Mouse (Mus musculus) heart, postnatal 4 days (tissue): ENCODE measurements at regions not wholly inside any gene's neighbourhood (a gene's known extent, or its start where the extent isn't known, plus 50 kb on each side); places are given as distances from the start of the nearest gene placed in this dataset.
A peak's percentile ranks its signal among the peaks of the same experiment; 100 is the strongest.
"Not testable (repeated sequence)": the region's sequence is repeated elsewhere in the genome, so short reads cannot be mapped to it uniquely, and the experiment has no call there.

Experiments
- DNase-seq: peaks from one replicate; pipeline ENCODE4 v3.0.0; 2021

- DNase-seq = no peak
Measured at GRCm38 (mm10) chr5:81878563-81878962, 858.6 kb downstream of the Adgrl3 start.

GRCm38 (mm10) chr5:81893358-81893757 is 873.4 kb downstream of the Adgrl3 start:
- DNase-seq = no peak

GRCm38 (mm10) chr5:81909368-81909767 is 889.4 kb downstream of the Adgrl3 start:
- no peak for DNase-seq

GRCm38 (mm10) chr5:81909964-81910363 is 890.0 kb downstream of the Adgrl3 start:
- no peak for DNase-seq

- DNase-seq = no peak
Measured at GRCm38 (mm10) chr5:81916667-81917066, 896.7 kb downstream of the Adgrl3 start.

GRCm38 (mm10) chr5:81940798-81941197 is 920.9 kb downstream of the Adgrl3 start:
- DNase-seq = no peak

GRCm38 (mm10) chr5:81969685-81970524 is 950.0 kb downstream of the Adgrl3 start:
- no peak for DNase-seq

GRCm38 (mm10) chr5:81970525-81971011 is 950.6 kb downstream of the Adgrl3 start:
- no peak for DNase-seq

- no peak for DNase-seq
Measured at GRCm38 (mm10) chr5:81976515-81976914, 956.6 kb downstream of the Adgrl3 start.

GRCm38 (mm10) chr5:81983351-81983750 is 963.4 kb downstream of the Adgrl3 start:
- DNase-seq = no peak

GRCm38 (mm10) chr5:81988069-81988468 is 968.1 kb downstream of the Adgrl3 start:
- DNase-seq = no peak

- DNase-seq = no peak
Measured at GRCm38 (mm10) chr5:82007955-82008354, 988.0 kb downstream of the Adgrl3 start.

GRCm38 (mm10) chr5:82024126-82024525 is 1004.2 kb downstream of the Adgrl3 start:
- no peak for DNase-seq

GRCm38 (mm10) chr5:82034776-82035175 is 1014.8 kb downstream of the Adgrl3 start:
- DNase-seq = no peak

GRCm38 (mm10) chr5:82046106-82046505 is 1026.2 kb downstream of the Adgrl3 start:
- no peak for DNase-seq

- DNase-seq = no peak
Measured at GRCm38 (mm10) chr5:82059108-82059838, 1039.3 kb downstream of the Adgrl3 start.

- peak; percentile 5 for DNase-seq
Measured at GRCm38 (mm10) chr5:82060679-82061078, 1040.7 kb downstream of the Adgrl3 start.

GRCm38 (mm10) chr5:82069221-82069620 is 1049.3 kb downstream of the Adgrl3 start:
- not testable (repeated sequence) for DNase-seq

- no peak for DNase-seq
Measured at GRCm38 (mm10) chr5:82089401-82089800, 1069.5 kb downstream of the Adgrl3 start.

- DNase-seq = no peak
Measured at GRCm38 (mm10) chr5:82103056-82103807, 1083.3 kb downstream of the Adgrl3 start.

GRCm38 (mm10) chr5:82103857-82104256 is 1083.9 kb downstream of the Adgrl3 start:
- no peak for DNase-seq

GRCm38 (mm10) chr5:82125921-82126459 is 1106.1 kb downstream of the Adgrl3 start:
- DNase-seq = no peak

GRCm38 (mm10) chr5:82142063-82142462 is 1122.1 kb downstream of the Adgrl3 start:
- no peak for DNase-seq
